Mouse (Mus musculus): Measurements from ENCODE around the gene Zfp341.

The Zfp341 gene

DNA sequence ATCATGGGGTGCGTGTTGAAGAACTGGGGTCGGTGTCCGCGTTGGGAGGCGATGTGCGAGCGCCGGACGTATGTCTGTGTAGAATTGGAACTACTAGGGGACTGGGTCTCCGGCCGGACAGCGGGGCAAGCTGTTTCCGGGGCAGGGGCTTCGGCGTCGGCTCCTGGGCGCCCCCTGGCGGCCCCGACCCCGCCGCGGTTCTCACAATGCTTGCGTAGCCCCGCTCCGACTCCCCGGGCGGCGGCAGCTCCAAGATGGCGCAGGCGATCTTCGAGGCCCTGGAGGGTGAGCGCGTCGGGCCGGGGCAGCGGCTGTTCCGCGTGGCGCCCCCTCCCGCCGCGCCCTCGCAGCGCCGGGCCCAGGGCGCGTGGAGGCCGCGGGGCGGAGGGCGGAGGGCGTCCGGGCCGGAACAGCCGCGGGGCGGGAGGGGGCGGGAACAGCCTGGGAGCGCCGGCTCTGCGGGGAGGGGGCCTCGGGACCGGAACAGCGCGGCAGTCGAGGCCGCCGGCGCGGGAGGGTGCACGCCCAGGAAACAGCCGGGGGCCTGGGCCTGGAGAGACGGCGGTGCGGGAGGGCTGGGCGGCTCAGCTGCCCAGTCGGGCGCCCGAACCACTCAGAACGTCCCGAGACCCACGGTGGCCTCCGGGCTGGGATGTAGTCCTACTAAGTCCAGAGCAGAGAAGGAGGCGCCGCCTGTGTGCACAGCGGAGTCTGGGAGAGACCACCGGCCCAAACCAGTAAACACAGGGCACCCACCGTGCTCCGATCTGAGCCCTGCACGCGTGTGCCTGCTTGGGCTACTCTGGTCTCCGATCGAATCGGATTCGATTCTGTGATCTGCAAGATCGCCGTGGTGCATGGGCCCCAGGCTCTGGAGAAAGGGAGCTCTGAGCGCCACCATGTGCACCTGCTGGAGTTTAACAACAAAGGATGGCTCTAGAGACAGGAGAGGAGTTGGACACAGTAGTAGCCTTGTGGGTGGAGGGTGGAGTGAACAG lies at the start of gene Zfp341, which contains the start of gene 4930519P11Rik:
TSS of gene Zfp341 (plus strand) at position 180 of the 998 bp plus-strand sequence.
TSS of gene 4930519P11Rik (minus strand) at position 320 of the 998 bp plus-strand sequence.
- peak; percentile 94 for DNase-seq

DNA sequence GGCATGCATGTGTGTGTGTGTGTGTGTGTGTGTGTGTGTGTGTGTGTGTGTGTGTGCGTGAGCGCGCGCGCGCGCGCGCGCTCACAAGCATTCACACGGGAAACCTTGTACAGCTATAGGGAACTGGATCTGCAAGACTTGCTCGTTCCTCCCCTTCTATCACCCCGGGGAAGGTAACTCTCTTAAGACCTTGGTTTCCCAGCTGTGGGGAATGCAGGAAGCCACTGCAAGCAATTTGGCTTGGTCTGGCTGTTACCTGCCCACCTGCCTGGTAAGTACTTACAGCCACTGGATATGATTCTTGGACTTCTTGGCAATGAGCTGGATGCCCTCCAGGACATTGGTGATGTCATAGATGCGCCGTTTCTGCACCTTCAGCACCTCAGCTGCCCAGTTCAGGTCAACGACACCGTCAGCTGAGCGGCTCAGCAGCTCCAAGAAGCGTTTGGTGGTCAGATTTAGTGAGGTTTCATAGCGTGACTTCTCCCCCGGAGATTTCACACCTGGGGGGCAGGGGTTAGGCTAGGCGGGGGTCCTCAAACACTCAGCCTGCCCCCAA lies 49.4 kb upstream of the Zfp341 start:
- DNase-seq = peak; percentile 77

DNA sequence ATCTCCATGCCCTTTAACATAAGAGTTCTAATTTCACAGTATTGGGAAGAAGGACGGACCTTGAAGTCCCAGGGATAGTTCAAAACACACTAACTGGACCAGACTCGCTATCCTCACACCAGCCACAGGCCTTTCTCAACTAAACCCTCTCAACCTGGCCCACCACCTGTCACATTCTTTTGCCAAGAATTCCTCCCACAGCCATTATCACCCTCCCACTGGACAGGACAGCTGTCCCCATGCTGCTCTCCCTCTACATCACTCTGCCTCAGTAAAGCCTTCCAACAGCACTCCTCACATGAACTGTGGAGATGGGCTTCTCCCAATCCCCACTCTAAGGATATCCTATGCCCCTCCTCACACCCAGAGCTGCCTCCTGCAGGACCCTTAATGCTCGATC lies 47.5 kb upstream of the Zfp341 start:
- no peak for DNase-seq

DNA sequence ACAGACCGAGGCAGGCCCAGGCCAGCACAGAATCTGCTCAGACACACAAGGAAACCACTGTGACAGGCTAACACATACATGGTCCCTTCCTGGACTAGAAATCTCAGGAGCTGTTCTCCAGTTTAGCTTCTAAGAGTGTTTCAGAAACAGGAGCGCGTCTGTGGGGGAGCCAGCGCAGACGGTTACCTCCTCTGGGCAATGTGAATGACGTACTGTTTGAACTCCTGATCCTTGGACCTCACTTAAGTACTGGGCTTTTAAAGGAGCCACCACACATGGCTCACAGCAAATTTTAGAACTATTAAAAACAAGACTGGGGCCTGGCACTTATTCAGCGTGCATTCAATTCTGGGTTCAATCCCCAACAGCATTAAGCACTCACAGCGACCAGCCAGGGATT lies 46.5 kb upstream of the Zfp341 start:
- DNase-seq = peak; percentile 58

DNA sequence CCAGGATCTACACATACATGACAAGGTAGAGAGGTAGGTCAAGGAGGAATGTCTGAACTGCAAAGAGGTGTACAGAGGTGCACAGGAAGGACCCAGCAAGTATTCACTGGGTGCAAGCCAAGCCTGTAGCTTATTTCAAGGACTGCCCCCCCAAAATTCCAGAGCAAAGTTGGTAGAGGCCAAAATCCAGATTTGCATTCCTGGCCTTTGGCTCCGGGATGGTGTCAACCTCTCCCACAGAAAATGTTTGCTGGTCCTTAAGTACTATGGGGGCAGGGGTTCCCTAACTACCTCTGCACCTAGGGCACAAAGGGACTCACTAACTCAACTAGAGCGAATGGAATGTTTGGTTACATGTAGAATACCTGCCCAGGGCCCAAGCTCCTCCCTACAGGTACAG lies 45.3 kb upstream of the Zfp341 start:
- peak; percentile 34 for DNase-seq

DNA sequence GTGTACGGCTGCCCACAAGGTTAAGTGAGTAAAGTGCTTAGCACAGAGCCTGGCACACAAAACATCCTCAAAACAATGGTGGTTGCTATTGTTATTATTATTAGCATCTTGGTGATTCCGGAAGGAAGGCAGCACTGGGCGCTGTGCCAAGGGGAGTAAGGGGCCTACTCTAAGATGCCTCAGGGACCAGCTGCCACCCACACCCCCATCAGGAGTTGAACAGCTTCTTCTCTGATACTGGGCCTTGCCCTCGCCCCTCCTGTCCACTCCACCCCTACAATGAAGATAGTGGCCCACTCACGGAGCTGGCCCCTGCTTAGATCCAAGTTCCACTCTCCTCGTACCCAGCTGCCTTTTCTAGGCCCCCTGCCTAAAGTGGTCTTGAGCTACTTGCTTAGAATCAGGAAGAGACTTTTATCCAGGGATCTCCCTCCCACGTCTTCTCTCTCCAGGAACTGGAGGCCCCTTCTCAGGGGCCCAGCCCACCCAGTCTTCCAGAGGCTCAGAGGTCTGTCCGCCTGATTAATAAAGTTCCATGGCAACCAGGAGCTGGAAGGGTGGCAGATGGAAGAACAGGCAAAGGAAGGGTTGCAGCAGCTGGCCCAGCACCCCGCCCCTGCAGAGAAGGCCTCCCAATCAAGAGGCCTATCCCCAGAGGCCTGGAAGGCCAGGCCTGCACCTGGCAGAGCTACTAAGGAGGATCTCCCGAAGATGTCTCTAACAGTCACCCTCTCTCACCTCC lies 44.6 kb upstream of the Zfp341 start:
- no peak for DNase-seq

DNA sequence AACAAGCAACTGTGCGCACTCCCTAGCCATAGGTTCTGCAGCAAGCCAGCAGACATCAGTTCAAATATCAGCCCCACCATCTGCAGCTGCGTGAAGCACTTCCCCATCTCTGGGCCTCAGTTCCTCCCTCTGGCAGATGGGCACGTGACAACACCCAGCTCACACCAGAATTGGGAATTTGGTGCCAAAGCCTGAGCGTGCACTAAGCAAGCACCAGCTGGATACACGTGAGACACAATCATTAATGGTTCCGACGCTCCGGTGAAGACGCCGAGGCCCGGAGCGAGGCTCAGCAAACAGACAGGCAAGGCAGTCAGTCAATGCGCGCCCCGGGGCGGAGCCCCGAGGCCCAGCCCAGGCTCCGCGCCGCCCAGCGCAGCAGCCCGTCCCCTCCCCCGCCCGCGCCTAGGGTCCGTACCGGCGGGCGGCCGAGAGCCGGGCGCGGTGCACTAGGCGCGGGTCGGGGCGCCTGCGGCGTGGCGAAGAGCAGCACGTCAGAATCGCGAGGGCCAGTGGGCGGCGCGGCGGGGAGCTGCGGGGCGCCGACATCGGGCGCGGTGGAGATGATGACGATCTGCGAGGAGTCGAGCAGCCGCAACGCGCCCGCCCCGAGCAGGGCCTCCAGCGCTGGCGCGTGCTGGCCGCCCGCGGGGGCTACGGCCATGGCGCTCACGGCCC lies 43.9 kb upstream of the Zfp341 start:
- DNase-seq = peak; percentile 80

DNA sequence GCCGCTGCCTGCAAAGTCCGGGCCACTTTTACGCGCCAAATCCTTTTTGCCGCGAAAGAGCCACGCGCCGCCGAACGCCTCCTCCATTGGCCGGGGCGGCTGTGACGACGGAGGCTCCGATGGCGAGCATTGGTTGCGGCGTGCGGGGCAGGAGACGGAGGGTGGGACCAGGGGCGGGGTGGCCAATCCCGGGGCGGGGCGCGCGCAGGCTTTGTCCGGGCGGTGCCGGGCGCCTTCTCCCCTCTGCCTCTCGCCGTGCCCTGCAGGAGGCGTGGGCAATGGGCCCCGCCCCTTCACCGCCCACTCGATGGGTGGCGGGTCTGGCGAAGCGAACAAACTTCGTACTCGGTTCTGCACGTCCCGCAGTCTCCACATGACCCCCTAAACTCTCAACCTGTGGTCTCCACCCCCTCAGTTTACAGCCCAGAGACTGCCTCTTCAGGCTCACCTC lies 43.2 kb upstream of the Zfp341 start, which contains the start of gene E2f1:
TSS of gene E2f1 (minus strand) at position 57 of the 451 bp plus-strand sequence.
- peak; percentile 97 for DNase-seq

DNA sequence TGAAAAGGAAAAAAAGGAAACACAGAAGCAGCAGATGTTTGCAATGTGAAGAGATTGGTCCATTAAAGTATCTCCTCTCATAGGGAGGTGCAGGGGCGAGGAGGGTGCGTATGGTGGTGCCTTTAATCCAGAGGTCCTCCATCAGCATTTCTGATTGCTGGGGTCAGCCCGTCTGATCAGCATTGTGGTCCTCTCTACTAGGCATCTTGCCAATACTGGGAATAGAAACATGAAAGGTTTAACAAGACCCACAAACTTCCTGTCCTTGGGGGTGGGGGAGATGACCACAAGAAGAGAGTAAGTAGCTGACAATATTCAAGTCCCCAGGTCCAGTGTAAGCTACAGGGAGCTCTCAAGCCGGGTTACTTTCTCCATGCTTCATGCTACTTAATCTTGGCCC lies 42.4 kb upstream of the Zfp341 start:
- no peak for DNase-seq

DNA sequence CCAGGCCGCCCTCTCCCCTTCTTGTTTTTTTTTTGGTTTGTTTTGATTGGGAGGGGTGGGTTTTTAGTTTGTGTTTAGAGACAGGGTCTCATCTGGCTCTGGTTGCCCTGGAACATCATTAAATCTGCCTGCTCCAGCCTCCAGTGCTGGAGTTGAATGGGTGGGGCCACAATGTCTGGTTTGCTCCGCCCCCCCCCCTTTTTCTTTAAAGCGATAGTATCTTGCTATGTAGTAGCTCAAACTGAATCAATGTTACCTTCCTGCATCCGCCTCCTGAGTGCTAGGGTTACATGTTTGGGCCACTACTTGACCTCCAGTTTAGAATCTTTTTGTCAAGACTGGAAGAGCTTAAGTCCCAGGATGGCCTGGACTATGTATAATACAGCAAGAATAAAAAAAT lies 41.8 kb upstream of the Zfp341 start:
- no peak for DNase-seq

DNA sequence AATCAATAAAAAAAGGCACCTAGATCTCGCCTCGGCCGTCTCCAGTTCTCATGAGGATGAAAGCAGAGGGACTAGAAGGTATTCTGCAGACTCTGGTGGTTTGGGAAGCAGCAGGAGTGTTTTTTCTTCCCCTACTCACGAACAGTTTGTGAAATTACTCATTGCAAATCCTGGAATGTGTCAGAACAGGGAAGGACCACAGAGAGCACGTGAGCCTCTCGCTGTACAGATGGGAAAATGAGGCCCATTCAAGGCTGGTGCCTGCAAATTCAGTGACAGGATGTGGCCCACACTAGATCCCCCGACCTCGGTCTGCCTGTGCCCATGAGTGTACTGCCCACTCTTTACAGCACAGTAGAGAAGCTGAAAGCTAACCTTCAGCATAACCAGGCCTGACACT lies 41.1 kb upstream of the Zfp341 start:
- DNase-seq = no peak

DNA sequence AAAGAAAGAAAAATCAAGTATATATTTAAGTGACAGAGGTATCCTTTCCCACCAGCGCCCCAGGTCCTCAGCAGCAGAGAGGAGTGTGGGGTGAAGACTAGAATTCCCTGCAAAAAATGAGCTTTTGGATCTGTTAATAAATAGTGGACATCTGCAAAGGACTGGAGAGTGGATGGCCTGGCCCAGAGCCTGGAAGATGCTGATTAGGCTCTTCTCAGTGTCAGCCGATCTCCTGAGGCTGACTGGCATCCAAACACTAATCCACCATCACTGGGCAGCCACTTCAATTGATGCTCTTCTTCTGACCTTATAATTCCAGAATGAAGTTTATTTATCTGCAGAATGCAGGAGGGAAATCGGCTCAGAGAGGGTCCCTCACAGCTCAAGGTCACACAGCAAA lies 40.1 kb upstream of the Zfp341 start:
- no peak for DNase-seq

DNA sequence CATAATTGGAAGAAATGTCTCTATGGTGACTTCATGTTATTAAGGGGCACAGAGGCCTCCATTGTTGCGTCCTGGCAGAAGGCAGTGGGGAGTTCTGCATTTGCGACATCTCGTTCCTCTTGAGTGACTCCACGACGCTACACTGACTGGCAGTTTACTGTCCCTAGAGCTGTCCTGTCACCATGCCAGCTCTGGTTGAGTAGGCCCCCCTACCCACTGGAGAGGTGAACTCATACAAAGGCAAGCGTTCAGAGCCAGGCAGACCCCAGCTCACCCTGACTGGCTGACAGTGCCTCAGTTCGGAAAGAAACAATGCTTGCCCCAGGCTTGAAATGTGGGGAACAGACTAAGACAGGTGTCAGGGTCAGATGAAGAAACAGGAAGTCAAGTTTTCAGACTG lies 38.8 kb upstream of the Zfp341 start:
- DNase-seq = no peak

DNA sequence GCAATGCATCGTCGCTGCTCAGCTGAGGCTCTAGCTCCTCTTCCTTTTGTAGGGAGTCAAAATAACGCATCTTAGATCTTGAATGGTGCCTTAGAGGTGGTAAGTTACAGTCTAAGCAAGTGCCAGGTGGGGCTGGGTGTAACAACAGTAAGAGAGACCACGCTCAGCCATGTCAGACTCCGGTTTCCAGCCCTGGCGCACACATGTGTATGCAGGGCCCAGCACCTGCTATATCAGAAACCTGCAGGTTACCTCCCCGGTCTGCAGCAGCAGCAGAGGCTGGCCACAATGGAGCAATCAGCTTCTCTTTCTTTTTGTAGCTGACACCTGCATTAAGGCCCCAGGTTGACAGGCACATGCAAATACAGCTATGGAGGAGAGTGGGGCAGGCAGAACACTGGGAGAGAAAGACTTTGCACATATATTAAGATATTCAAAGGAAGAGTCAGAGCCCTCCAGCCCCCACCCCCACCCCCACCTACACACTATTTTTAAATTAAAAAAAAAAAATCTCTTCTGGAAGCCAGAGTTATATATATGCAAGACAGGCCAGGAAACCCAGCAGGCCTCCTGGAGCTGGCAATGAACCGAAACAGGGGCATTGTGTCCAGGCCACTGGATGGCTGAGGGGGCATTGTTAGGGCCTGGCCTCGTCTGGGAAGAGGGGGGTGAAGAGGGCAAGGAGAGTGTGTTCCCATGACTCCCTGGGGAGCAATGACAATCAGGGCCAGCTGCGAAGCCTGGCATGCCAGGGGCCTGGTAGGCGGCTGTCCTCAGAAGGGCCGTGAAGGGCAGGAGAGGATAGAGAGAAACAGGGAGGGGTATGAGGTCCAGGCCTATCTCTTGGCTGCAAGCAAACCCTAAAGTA lies 36.0 kb upstream of the Zfp341 start:
- DNase-seq = no peak

DNA sequence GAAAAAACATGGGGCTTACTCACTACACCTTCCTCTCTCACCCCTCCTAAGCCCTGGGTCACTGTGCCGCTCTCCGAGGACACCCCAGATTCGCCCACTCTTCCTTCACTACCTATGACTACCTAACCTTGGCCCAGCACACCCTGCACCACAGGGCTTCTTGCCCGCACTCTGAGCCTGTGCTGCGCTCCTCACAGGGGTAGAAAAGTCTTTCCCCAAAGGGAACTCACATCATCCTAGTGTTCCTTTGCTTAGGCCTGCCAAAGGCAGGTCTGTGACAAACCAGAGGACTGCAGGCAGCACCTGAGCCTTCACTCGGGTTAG lies 35.4 kb upstream of the Zfp341 start:
- no peak for DNase-seq

DNA sequence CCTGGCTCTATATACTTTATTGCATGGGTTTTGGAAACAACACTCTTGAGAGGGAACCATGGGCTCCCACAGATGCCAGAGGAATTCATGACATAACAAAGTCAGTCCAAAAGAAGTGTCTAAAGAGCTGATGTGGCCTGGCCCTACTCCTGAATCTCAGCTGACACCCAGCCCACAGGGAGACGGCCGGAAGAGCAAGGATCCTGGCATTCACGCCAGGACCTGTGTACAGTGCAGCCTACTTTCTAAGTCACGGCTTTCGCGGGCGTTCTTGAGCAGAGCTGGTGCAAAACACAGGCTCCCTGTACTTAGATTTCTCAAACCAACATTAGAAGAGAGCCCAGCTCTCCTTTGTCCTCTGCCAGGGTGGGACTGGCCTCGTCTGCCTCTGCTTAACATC lies 32.5 kb upstream of the Zfp341 start:
- no peak for DNase-seq

DNA sequence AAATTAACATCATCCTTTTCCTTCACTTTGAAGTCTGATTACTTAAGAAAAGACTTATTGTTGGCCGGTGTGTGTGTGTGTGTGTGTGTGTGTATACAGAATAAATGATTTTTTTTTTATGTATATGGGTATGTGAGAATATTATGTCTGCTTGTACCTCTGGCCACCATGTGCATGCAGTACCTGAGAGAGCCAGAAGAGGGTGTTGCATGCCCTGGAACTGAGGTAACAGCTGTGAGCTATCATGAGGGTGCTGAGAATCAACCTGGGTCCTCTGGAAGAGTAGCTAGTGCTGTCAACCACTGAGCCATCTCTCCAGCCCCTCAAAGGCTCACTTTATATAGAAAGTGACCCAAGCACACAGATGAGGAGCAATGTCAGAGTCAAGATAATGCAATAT lies 31.7 kb upstream of the Zfp341 start:
- no peak for DNase-seq

DNA sequence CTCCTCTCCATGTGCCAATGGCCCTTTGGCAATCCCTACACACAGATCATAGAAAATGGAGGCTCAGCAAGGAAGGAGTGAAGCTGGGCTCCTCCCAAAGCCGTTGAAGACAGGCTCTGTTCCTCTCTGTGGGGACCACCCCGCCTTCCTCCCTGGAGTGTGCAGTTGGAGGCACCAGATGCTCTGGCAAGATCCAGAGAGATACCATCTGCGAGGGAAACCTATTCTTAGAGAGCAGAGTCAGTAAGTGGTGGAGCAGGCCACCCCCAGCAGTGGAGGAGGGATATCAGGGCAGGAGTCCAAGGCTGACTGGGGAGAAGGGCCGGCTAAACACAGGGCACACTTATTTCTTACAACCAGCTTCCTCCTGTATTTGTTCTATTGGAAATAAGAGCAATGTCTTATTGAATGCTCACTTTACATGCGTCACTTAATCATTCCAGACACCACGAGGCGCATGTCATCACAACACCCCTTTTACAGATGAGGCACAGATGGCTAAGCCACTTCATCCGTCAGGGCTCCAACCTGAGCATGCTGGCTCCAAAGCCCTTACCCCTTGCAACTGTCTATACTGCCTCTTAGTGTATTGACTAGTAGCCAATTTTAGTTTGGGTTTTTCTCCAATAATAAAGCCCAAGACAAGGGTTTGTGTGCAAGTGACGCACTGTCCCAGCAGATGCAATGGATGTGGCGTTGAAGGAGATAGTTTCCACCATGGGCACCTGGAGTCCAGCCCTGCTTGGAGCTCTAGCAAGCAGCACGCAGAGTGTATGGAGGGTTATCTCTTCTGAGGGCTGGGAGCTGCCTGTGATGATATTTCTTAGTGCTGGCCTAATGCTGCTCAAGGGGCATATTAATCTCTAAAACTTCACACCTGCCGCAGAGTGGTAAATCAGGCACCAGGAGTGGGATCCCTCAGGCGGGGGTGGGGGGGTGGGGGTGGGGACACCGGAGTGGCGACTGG lies 28.9 kb upstream of the Zfp341 start:
- DNase-seq = no peak

DNA sequence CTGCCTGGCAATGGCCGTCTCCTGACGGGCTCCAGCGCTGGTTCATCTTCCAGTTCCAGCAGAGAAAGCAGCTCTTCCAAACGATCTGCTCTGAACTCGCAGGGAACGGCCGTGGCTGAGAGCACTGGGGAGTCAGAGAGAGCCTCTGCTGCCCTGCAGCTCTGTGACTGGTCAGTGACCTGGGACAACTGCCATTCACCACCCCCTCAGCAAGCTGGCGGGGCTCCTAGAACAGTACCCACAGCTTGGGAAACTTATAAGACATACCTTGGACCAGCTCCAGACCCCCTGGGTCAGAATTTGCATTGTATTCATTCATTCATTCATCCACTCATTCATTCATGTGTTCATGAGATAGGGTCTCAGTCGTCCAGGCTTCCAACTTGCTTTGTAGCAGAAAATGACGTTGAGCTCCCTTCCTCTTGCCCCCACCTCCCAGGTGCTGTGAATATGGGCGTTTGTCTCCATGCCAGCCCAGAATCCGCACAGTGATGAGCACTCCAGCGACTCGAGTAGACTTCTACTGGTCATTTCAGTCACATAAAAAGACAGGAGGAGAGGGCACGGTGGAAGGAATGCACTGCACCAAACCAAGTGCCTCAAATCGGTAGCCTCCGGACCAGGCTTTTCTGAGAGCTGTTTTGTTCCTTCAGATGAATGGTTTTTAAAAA lies 28.0 kb upstream of the Zfp341 start:
- peak; percentile 18 for DNase-seq

DNA sequence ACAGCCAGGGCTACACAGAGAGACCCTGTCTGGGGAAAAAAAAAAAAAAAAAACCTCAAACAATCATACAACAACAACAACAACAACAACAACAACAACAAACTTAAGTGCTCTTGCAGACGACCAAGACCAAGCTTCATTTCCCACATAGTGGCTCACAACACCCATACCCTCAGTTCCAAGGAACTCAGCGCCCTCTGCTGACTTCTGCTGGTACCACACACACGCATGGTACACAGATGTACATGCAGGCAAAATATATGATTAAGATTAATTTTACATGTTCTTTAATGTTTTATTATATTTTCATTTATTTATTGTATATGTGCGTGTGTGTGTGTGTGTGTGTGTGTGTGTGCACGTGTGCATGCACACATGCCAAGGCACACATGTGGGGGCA lies 26.7 kb upstream of the Zfp341 start:
- DNase-seq = peak; percentile 32

Data from kidney, postnatal 14 days (tissue).